Mouse (Mus musculus): ENCODE data around the gene Retreg3. TPM values are rescaled to one million over a fixed set of nuclear protein-coding genes. Genes with fewer than 3 reads are reported as not detected.
A peak's percentile ranks its signal among the peaks of the same experiment; 100 is the strongest.

The Retreg3 gene
- total RNA-seq, 2 experiments from 2014 or later, result 51.5 to 58.8 TPM

GRCm38 (mm10) chr11:101120545-101121188 is 974 bp upstream of the Retreg3 start:
- DNase-seq (ENCODE audit: low spot score in 2 of 2), result no peak

GRCm38 (mm10) chr11:101119131-101119760 is 447 bp downstream of the Retreg3 start:
- DNase-seq (ENCODE audit: low spot score in 2 of 2), result peak in 1 of 2 experiments; percentile 15

GRCm38 (mm10) chr11:101118105-101118504 is 1.6 kb downstream of the Retreg3 start:
- DNase-seq (ENCODE audit: low spot score in 2 of 2), result no peak

- no peak for DNase-seq (ENCODE audit: low spot score in 2 of 2)
Measured at GRCm38 (mm10) chr11:101115564-101115963, 4.1 kb downstream of the Retreg3 start.

GRCm38 (mm10) chr11:101112186-101112585 is 7.5 kb downstream of the Retreg3 start:
- no peak for DNase-seq (ENCODE audit: low spot score in 2 of 2)

- DNase-seq (ENCODE audit: low spot score in 2 of 2), result no peak
Measured at GRCm38 (mm10) chr11:101111178-101111577, 8.5 kb downstream of the Retreg3 start.

GRCm38 (mm10) chr11:101110708-101111107 is 9.0 kb downstream of the Retreg3 start:
- DNase-seq (ENCODE audit: low spot score in 2 of 2), result no peak

GRCm38 (mm10) chr11:101109351-101109750 is 10.3 kb downstream of the Retreg3 start:
- DNase-seq (ENCODE audit: low spot score in 2 of 2), result no peak

GRCm38 (mm10) chr11:101103011-101103410 is 16.7 kb downstream of the Retreg3 start:
- no peak for DNase-seq (ENCODE audit: low spot score in 2 of 2)

GRCm38 (mm10) chr11:101098231-101098630 is 21.5 kb downstream of the Retreg3 start:
- DNase-seq (ENCODE audit: low spot score in 2 of 2), result no peak

- peak; percentile 92 to 94 for DNase-seq (ENCODE audit: low spot score in 2 of 2)
Measured at GRCm38 (mm10) chr11:101095314-101096024, 24.2 kb downstream of the Retreg3 start, which contains the start of gene Psmc3ip. Gene Psmc3ip (minus strand): TSS chr11:101095436.

GRCm38 (mm10) chr11:101094930-101095313 is 24.8 kb downstream of the Retreg3 start:
- no peak for DNase-seq (ENCODE audit: low spot score in 2 of 2)

- no peak for DNase-seq (ENCODE audit: low spot score in 2 of 2)
Measured at GRCm38 (mm10) chr11:101089931-101090330, 29.8 kb downstream of the Retreg3 start.

GRCm38 (mm10) chr11:101087682-101088055 is 32.0 kb downstream of the Retreg3 start:
- no peak for DNase-seq (ENCODE audit: low spot score in 2 of 2)

- DNase-seq (ENCODE audit: low spot score in 2 of 2), result peak; percentile 87 to 91
Measured at GRCm38 (mm10) chr11:101086756-101087681, 32.7 kb downstream of the Retreg3 start, which contains the start of gene Mlx. Gene Mlx (plus strand): TSS chr11:101087277.

- no peak for DNase-seq (ENCODE audit: low spot score in 2 of 2)
Measured at GRCm38 (mm10) chr11:101086323-101086674, 33.4 kb downstream of the Retreg3 start.

GRCm38 (mm10) chr11:101085617-101086322 is 33.9 kb downstream of the Retreg3 start:
- no peak for DNase-seq (ENCODE audit: low spot score in 2 of 2)

GRCm38 (mm10) chr11:101084811-101085210 is 34.9 kb downstream of the Retreg3 start:
- no peak for DNase-seq (ENCODE audit: low spot score in 2 of 2)

GRCm38 (mm10) chr11:101084246-101084645 is 35.4 kb downstream of the Retreg3 start:
- DNase-seq (ENCODE audit: low spot score in 2 of 2), result no peak

GRCm38 (mm10) chr11:101083083-101083697 is 36.5 kb downstream of the Retreg3 start:
- no peak for DNase-seq (ENCODE audit: low spot score in 2 of 2)

All from layer of hippocampus, postnatal 10 days (tissue).